Mouse (Mus musculus) olfactory bulb, adult 2 months (tissue): ENCODE data around the gene Tmem184c.

Experiments
- CTCF ChIP-seq: fragments of 200-500 bp; IDR thresholded peaks from 2 replicates; pipeline ENCODE4 v1.5.1; 2012; ENCODE audit warnings: low read depth, mild to moderate bottlenecking, low read length, moderate library complexity; ENCODE audit not compliant: insufficient read depth
- POLR2A ChIP-seq: fragments of 200-500 bp; IDR thresholded peaks from 2 replicates; pipeline ENCODE4 v1.6.1; 2012; ENCODE audit warnings: mild to moderate bottlenecking, low read depth, low read length, moderate library complexity; ENCODE audit not compliant: insufficient read depth

GRCm38 (mm10) chr8:77630691-77631090, 20.2 kb upstream of the Tmem184c start:
- TF ChIP-seq CTCF (no peak), POLR2A (no peak)
